Mouse (Mus musculus) sigmoid colon, adult 10 weeks (tissue): ENCODE measurements around the gene Ankrd12. TPM values are rescaled to one million over a fixed set of nuclear protein-coding genes. Genes with fewer than 3 reads are reported as not detected.

Source experiments
- polyA plus RNA-seq: library from polyadenylated mRNA; stranded (reverse); fragments of 350-450 nt; fragmentation: Illumina TruSeq; extraction: RNeasy Lipid Tissue Mini Kit (QIAGEN cat#74804); gene quantifications from one replicate; pipeline ENCODE4 v1.2.3, GENCODE M21; 2014; ENCODE audit warnings: low read depth, low replicate concordance

Ankrd12 gene
- 48.7 TPM for polyA plus RNA-seq

GRCm38 (mm10) chr17:66076934-66077333 is at the start of gene Ankrd12:
Gene Ankrd12, minus strand, starts transcription at chr17:66077089.

GRCm38 (mm10) chr17:66123066-66123815 is 46.4 kb upstream of the Ankrd12 start, which contains the start of gene Ddx11:
Gene Ddx11, plus strand, starts transcription at chr17:66123520.

GRCm38 (mm10) chr17:66111402-66111959 is 34.6 kb upstream of the Ankrd12 start, which contains the start of gene Washc1:
Gene Washc1, plus strand, starts transcription at chr17:66111545.

GRCm38 (mm10) chr17:66101380-66102330 is 24.8 kb upstream of the Ankrd12 start, which contains the start of gene Ndufv2:
Gene Ndufv2, minus strand, starts transcription at chr17:66101559.

GRCm38 (mm10) chr17:65950622-65951404 is 126.1 kb downstream of the Ankrd12 start, which contains the start of gene Twsg1:
Gene Twsg1, minus strand, starts transcription at chr17:65951226.

Other genes with a start within 250 kb of the Ankrd12 start
- gene Ralbp1, start 191.3 kb downstream of the Ankrd12 start, polyA plus RNA-seq: 68.3 TPM
- gene Twsg1, start 125.9 kb downstream of the Ankrd12 start, polyA plus RNA-seq: 139 TPM
- 886 TPM for gene Ndufv2, start 24.5 kb upstream of the Ankrd12 start, polyA plus RNA-seq
- 1.8 TPM for gene Washc1, start 34.5 kb upstream of the Ankrd12 start, polyA plus RNA-seq
- gene Ddx11, start 46.4 kb upstream of the Ankrd12 start, polyA plus RNA-seq: 2.6 TPM